Mouse (Mus musculus) forebrain, embryonic 13.5 days (tissue): ENCODE data around the gene Brinp3. TPM values are rescaled to one million over a fixed set of nuclear protein-coding genes. Genes with fewer than 3 reads are reported as not detected.

Source experiments
- ATAC-seq: fragments of 200-750 bp; cut with Nextera tagmentation; 2 replicates; pipeline ENCODE4 v1.8.0; 2017
- H3K27ac ChIP-seq: fragments of 300-500 bp; sonication (generic); 2 replicates; pipeline ENCODE4 v1.5.1; 2015; ENCODE audit warnings: inconsistent platforms, mild to moderate bottlenecking, moderate library complexity
- H3K27me3 ChIP-seq: fragments of 300-500 bp; sonication (generic); 2 replicates; pipeline ENCODE4 v1.6.1; 2015; ENCODE audit warnings: mild to moderate bottlenecking, inconsistent platforms
- H3K36me3 ChIP-seq: fragments of 300-500 bp; sonication (generic); 2 replicates; pipeline ENCODE4 v1.6.1; 2015; ENCODE audit warnings: mild to moderate bottlenecking, inconsistent platforms; ENCODE audit not compliant: poor library complexity, severe bottlenecking
- H3K4me1 ChIP-seq: fragments of 300-500 bp; sonication (generic); 2 replicates; pipeline ENCODE4 v1.6.1; 2015; ENCODE audit warnings: inconsistent platforms
- H3K4me2 ChIP-seq: fragments of 300-500 bp; sonication (generic); 2 replicates; pipeline ENCODE4 v1.6.1; 2015; ENCODE audit warnings: inconsistent platforms, mild to moderate bottlenecking, moderate library complexity
- H3K4me3 ChIP-seq: fragments of 300-500 bp; sonication (generic); 2 replicates; pipeline ENCODE4 v1.5.1; 2015; ENCODE audit warnings: mild to moderate bottlenecking, inconsistent platforms
- H3K9ac ChIP-seq: fragments of 300-500 bp; sonication (generic); 2 replicates; pipeline ENCODE4 v1.6.1; 2015; ENCODE audit warnings: mild to moderate bottlenecking, inconsistent platforms
- H3K9me3 ChIP-seq: fragments of 300-500 bp; sonication (generic); replicated peaks from 2 replicates; pipeline ENCODE4 v1.6.1; 2016; ENCODE audit warnings: inconsistent platforms
- WGBS: fragments of 180-500 bp; shearing (Covaris S2); methylation state at CpG from one replicate; pipeline ENCODE4 v1.1.7; 2015; 5-methylcytosine and 5-hydroxymethylcytosine counted together
- polyA plus RNA-seq: library from polyadenylated mRNA; unstranded; fragments of >200 nt; fragmentation: Nextera tagmentation; extraction: Ambion mirVana; gene quantifications from 2 replicates; pipeline ENCODE4 v1.2.1, GENCODE M21; 2015

The Brinp3 gene
- polyA plus RNA-seq: 3.7 and 5.6 TPM in 2 replicates

GRCm38 (mm10) chr1:146494681-146495331 lies at the start of gene Brinp3:
TSS of gene Brinp3 (plus strand) at chr1:146494760.
- H3K4me1 ChIP-seq: peaks cover 23% of the 10 kb centered on the region
- H3K36me3 ChIP-seq: no peaks in the 10 kb centered on the region
- peak; percentile 38 for ATAC-seq
- H3K9ac ChIP-seq: peak within 1 kb of the TSS; percentile 68
- no peaks in the 10 kb centered on the region for H3K9me3 ChIP-seq
- peaks cover 25% of the 10 kb centered on the region for H3K27me3 ChIP-seq
- no peak within 1 kb of the TSS for H3K27ac ChIP-seq
- peak within 1 kb of the TSS; percentile 82 for H3K4me2 ChIP-seq
- WGBS: under 1% methylated on average over 19 of the region's 19 CpGs
- peak within 1 kb of the TSS; percentile 46 for H3K4me3 ChIP-seq

- peaks cover 25% of the 10 kb centered on the region for H3K27me3 ChIP-seq
- peak overlapping the region; percentile 82 for H3K4me2 ChIP-seq
- H3K36me3 ChIP-seq: no peaks in the 10 kb centered on the region
- ATAC-seq: no peak
- peak overlapping the region; percentile 46 for H3K4me3 ChIP-seq
- WGBS: 9% methylated on average over 7 of the region's 7 CpGs
- no peak overlapping the region for H3K27ac ChIP-seq
- peaks cover 23% of the 10 kb centered on the region for H3K4me1 ChIP-seq
- no peaks in the 10 kb centered on the region for H3K9me3 ChIP-seq
- H3K9ac ChIP-seq: peak overlapping the region; percentile 68
Observed at GRCm38 (mm10) chr1:146494221-146494620, 339 bp upstream of the Brinp3 start.

- ATAC-seq: no peak
- Histone ChIP-seq H3K4me1 (peaks cover 23% of the 10 kb centered on the region), H3K27ac (no peak overlapping the region), H3K9me3 (no peaks in the 10 kb centered on the region), H3K36me3 (no peaks in the 10 kb centered on the region), H3K27me3 (peaks cover 25% of the 10 kb centered on the region), H3K4me3 (peak overlapping the region; percentile 46), H3K4me2 (peak overlapping the region; percentile 82), H3K9ac (peak overlapping the region; percentile 68)
- 3% methylated on average over 3 of the region's 3 CpGs for WGBS
Observed at GRCm38 (mm10) chr1:146495386-146495785, 826 bp downstream of the Brinp3 start.

- no peaks in the 10 kb centered on the region for H3K9me3 ChIP-seq
- ATAC-seq: peak; percentile 80
- peaks cover 25% of the 10 kb centered on the region for H3K27me3 ChIP-seq
- peak overlapping the region; percentile 56 for H3K4me3 ChIP-seq
- no peaks in the 10 kb centered on the region for H3K36me3 ChIP-seq
- H3K27ac ChIP-seq: no peak overlapping the region
- WGBS: 0% methylated on average over 28 of the region's 28 CpGs
- H3K4me1 ChIP-seq: peaks cover 23% of the 10 kb centered on the region
- peak overlapping the region; percentile 93 for H3K4me2 ChIP-seq
- H3K9ac ChIP-seq: peak overlapping the region; percentile 69
Observed at GRCm38 (mm10) chr1:146497381-146498081, 3.0 kb downstream of the Brinp3 start.

- H3K4me2 ChIP-seq: peak overlapping the region; percentile 93
- WGBS: 1% methylated on average over 16 of the region's 16 CpGs
- peaks cover 23% of the 10 kb centered on the region for H3K4me1 ChIP-seq
- peak overlapping the region; percentile 69 for H3K9ac ChIP-seq
- peak; percentile 49 for ATAC-seq
- no peak overlapping the region for H3K27ac ChIP-seq
- peak overlapping the region; percentile 56 for H3K4me3 ChIP-seq
- H3K36me3 ChIP-seq: no peaks in the 10 kb centered on the region
- no peaks in the 10 kb centered on the region for H3K9me3 ChIP-seq
- H3K27me3 ChIP-seq: peaks cover 25% of the 10 kb centered on the region
Observed at GRCm38 (mm10) chr1:146498085-146498779, 3.7 kb downstream of the Brinp3 start.

GRCm38 (mm10) chr1:146498780-146499114 lies 4.2 kb downstream of the Brinp3 start:
- Histone ChIP-seq H3K9me3 (no peaks in the 10 kb centered on the region), H3K4me2 (peak overlapping the region; percentile 93), H3K9ac (0 out of 2 replicates have a peak overlapping the region, but pooled peaks have one; percentile 69), H3K27ac (no peak overlapping the region), H3K4me1 (peaks cover 23% of the 10 kb centered on the region), H3K4me3 (peak overlapping the region; percentile 56), H3K27me3 (peaks cover 25% of the 10 kb centered on the region), H3K36me3 (no peaks in the 10 kb centered on the region)
- 12% methylated on average over 1 of the region's 1 CpGs for WGBS
- ATAC-seq: no peak

- no peak overlapping the region for H3K4me3 ChIP-seq
- WGBS: 90% methylated on average over 2 of the region's 2 CpGs
- no peak for ATAC-seq
Observed at GRCm38 (mm10) chr1:146515377-146515776, 20.8 kb downstream of the Brinp3 start.

GRCm38 (mm10) chr1:146523727-146524573 lies 29.4 kb downstream of the Brinp3 start:
- no peak for ATAC-seq
- H3K36me3 ChIP-seq: no peaks in the 10 kb centered on the region
- 55% methylated on average over 11 of the region's 11 CpGs for WGBS
- no peaks in the 10 kb centered on the region for H3K9me3 ChIP-seq
- H3K27ac ChIP-seq: no peak overlapping the region
- no peaks in the 10 kb centered on the region for H3K4me1 ChIP-seq
- no peak overlapping the region for H3K9ac ChIP-seq
- no peak overlapping the region for H3K4me2 ChIP-seq
- H3K4me3 ChIP-seq: no peak overlapping the region
- H3K27me3 ChIP-seq: no peaks in the 10 kb centered on the region

More at GRCm38 (mm10) chr1:146515377-146515776, 20.8 kb downstream of the Brinp3 start:
- H3K4me1 ChIP-seq: no peaks in the 10 kb centered on the region
- no peak overlapping the region for H3K4me2 ChIP-seq
- no peaks in the 10 kb centered on the region for H3K36me3 ChIP-seq
- no peaks in the 10 kb centered on the region for H3K9me3 ChIP-seq
- H3K27me3 ChIP-seq: no peaks in the 10 kb centered on the region
- no peak overlapping the region for H3K27ac ChIP-seq
- H3K9ac ChIP-seq: no peak overlapping the region

- Histone ChIP-seq H3K4me2 (no peak overlapping the region), H3K27ac (no peak overlapping the region), H3K9me3 (no peaks in the 10 kb centered on the region), H3K9ac (no peak overlapping the region), H3K4me3 (no peak overlapping the region), H3K27me3 (no peaks in the 10 kb centered on the region), H3K4me1 (no peaks in the 10 kb centered on the region), H3K36me3 (no peaks in the 10 kb centered on the region)
- ATAC-seq: no peak
Observed at GRCm38 (mm10) chr1:146528572-146528971, 34.0 kb downstream of the Brinp3 start.

GRCm38 (mm10) chr1:146546847-146547428 lies 52.4 kb downstream of the Brinp3 start:
- H3K4me2 ChIP-seq: no peak overlapping the region
- H3K36me3 ChIP-seq: no peaks in the 10 kb centered on the region
- no peak overlapping the region for H3K27ac ChIP-seq
- no peak overlapping the region for H3K4me3 ChIP-seq
- whole genome bisulfite sequencing: 70% methylated on average over 2 of the region's 2 CpGs
- 0 out of 2 replicates have a peak, but pooled peaks have one; percentile 33 for ATAC-seq
- H3K27me3 ChIP-seq: no peaks in the 10 kb centered on the region
- no peaks in the 10 kb centered on the region for H3K4me1 ChIP-seq
- no peak overlapping the region for H3K9ac ChIP-seq
- H3K9me3 ChIP-seq: no peaks in the 10 kb centered on the region

- no peak for ATAC-seq
- Histone ChIP-seq H3K9me3 (no peaks in the 10 kb centered on the region), H3K4me2 (no peak overlapping the region), H3K9ac (no peak overlapping the region), H3K27me3 (no peaks in the 10 kb centered on the region), H3K36me3 (no peaks in the 10 kb centered on the region), H3K4me3 (no peak overlapping the region), H3K27ac (no peak overlapping the region), H3K4me1 (no peaks in the 10 kb centered on the region)
Observed at GRCm38 (mm10) chr1:146556982-146557381, 62.4 kb downstream of the Brinp3 start.
